ENCODE assay signal across 17 mouse cellular contexts in the genomic region with DNA sequence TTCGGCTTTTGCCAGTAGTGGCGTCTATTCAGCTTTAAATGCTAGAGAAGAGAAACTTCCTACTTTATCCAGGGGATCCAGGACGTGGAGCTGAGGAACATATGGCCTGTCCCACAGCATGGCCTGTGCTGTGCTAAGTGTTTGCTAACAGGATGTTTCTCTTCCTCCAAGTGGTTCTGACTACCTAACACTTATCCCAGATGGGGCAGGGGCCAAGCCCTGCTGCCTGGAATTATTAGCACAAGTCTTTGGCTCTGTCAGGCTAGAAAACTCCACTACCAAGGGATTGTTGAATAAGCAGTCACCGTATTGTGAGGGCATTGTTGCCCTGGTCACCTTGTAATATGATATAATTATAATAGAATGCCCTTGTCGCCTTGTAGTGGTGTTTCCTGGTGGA. TPM values are rescaled to one million over a fixed set of nuclear protein-coding genes. Genes with fewer than 3 reads are reported as not detected.
A peak's percentile ranks its signal among the peaks of the same experiment; 100 is the strongest.
DNase-seq lines count a peak whose midpoint lies in the region; ATAC-seq and TF ChIP-seq lines count a peak whose summit lies in the region.
"Had no signal": no experiment of that assay in that cellular context is flagged by ENCODE, and none has a peak within 500 bp of the region (broad histone marks: within the 10 kb centered on the region; RNA-seq: fewer than 3 reads in every experiment).

No protein-coding gene starts in this region.

- intact Hi-C loops in gastrocnemius, postnatal 14 days (cut with DNase I; ENCODE audit: low total_unique reads): no loop called here

- H3K4me3 ChIP-seq in lung, adult 2 months (replicated peaks; ENCODE audit: extremely low read depth, low read depth, low read length): no peak overlapping the region
- H3K4me3 ChIP-seq: forebrain, embryonic 15.5 days; heart, adult 2 months; heart, embryonic 15.5 days; hindbrain, embryonic 13.5 days had no signal

- no peak for TF ChIP-seq CTCF in lung, adult 2 months (IDR thresholded peaks at IDR 0.05; ENCODE audit: insufficient read depth, low read length)

- H3K4me1 ChIP-seq in lung, adult 2 months (ENCODE audit: control insufficient read depth, insufficient read depth, low read length): peaks cover 3% of the 10 kb centered on the region; the same call in 1 of the 2 replicates

- peak; percentile 48 to 49 for DNase-seq in cerebellum, postnatal 10 days
- DNase-seq in gastrocnemius, postnatal 10 days: peak; percentile 21
- no peak for DNase-seq in gastrocnemius, postnatal 14 days
- DNase-seq in lung, postnatal 25 days (ENCODE audit: low spot score): peak; percentile 26
- no peak for DNase-seq in lung, adult 2 months
- no peak for DNase-seq in adrenal gland, postnatal 25 days
- DNase-seq: adrenal gland, postnatal 10 days; B cell, adult 2 months; cerebellum, adult 9-11 months; heart, adult 2 months; heart, postnatal 14 days had no signal

- 62% methylated on average over 5 of the region's 5 CpGs for WGBS in lung, adult 2 months

- ATAC-seq in cerebellum, adult (ENCODE audit: insufficient number of reproducible peaks, low FRiP score, low TSS enrichment): no peak
- ATAC-seq: CD4-positive, CD25-positive, alpha-beta regulatory T cell, adult 4 months; forebrain, embryonic 15.5 days had no signal

- TF ChIP-seq POLR2A in lung, adult 2 months (IDR thresholded peaks at IDR 0.05; ENCODE audit: borderline replicate concordance, extremely low read depth, low read depth, low read length): no peak

RNA-seq across cellular contexts. Expression of a gene that starts 8.2 kb away (rescaled TPM):
- 10 to 100 TPM; 65.0 to 81.1 TPM for total RNA-seq in gastrocnemius, postnatal 10 days (2021)
- 10 to 100 TPM; 59.6 to 61.7 TPM for total RNA-seq in gastrocnemius, postnatal 14 days (2021)
- 66.2 and 81.8 TPM in 2 replicates for polyA plus RNA-seq in lung, adult 2 months (2012; rRNA removed)
- 51.8 and 62.9 TPM in 2 replicates for total RNA-seq in adrenal gland, postnatal 25 days (2021)
- polyA plus RNA-seq: G1E had no signal

RNA-seq across cellular contexts. Expression of a gene that starts 45.1 kb away (rescaled TPM):
- 10 to 100 TPM; 40.4 to 46.9 TPM for total RNA-seq in gastrocnemius, postnatal 10 days (2021)
- total RNA-seq in gastrocnemius, postnatal 14 days (2021): 10 to 100 TPM; 33.5 to 37.4 TPM
- polyA plus RNA-seq in lung, adult 2 months (2012; rRNA removed): 85.7 and 86.6 TPM in 2 replicates
- 49.2 and 52.8 TPM in 2 replicates for total RNA-seq in adrenal gland, postnatal 25 days (2021)

Comparison
In these comparisons a context has a peak if more than half of its experiments do, and no peak if none do; other contexts are left out.
1. DNase-seq: peak in cerebellum, postnatal 10 days (2 of 2), gastrocnemius, postnatal 10 days (single experiment) and lung, postnatal 25 days (single experiment); none in gastrocnemius, postnatal 14 days (single experiment), lung, adult 2 months (single experiment) and adrenal gland, postnatal 25 days (single experiment).